Mouse (Mus musculus) frontal cortex, adult (tissue): ENCODE measurements at regions not wholly inside any gene's neighbourhood (a gene's known extent, or its start where the extent isn't known, plus 50 kb on each side); places are given as distances from the start of the nearest gene placed in this dataset.

ENCODE experiments used
- ATAC-seq: cut with Nextera tagmentation; 2 replicates; pipeline ENCODE4 v1.9.2; 2017; ENCODE audit warnings: mild to moderate bottlenecking, moderate library complexity, mixed read lengths; ENCODE audit not compliant: low TSS enrichment

DNA sequence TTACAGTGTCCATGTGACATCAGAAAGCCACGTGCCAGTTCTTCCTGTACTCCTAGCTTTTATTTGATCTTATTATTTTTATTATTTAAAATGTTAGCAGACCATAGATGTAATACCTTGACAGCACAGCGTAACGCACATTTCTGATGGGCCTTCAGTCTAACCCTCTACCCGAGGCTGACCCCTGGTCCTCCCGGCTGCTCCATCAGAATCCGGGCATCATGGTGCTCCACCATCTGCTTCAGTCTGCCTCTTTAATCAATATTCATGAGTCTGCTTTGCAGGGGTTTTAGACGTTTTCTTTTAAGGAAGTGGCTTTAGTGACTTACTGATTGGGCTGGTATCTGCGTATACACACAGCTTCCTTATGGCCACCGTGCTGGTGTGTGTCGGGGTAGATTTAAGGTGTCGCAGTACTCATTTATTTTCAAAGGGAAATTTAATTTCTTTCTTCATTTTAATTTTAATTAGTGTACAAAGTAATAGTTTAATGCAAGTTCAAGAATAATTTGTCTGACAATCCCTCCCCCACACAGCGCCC, 265.2 kb upstream of the Sox2 start:
- no peak for ATAC-seq

GRCm38 (mm10) chr3:34377913-34378312, 272.3 kb upstream of the Sox2 start:
- no peak for ATAC-seq

DNA sequence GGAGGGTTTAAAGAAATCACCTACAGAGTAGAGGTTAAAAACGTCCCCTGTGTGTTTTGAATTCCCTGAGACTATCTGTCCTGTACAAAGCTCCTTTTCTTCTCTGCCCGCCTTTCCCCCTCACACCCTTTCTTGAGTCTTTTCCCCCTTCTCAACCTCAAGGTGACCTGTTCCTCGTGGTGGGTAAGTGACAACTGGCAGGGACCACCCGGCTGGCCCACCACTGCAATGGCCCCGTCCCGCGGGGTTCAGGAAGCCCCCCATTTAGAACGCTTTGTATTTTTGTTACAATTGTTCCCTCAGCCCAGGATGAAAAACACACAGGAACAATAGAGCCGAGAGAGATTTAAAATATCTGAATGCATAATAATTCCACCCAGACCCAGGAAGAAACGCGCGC, 272.9 kb upstream of the Sox2 start:
- ATAC-seq: no peak

DNA sequence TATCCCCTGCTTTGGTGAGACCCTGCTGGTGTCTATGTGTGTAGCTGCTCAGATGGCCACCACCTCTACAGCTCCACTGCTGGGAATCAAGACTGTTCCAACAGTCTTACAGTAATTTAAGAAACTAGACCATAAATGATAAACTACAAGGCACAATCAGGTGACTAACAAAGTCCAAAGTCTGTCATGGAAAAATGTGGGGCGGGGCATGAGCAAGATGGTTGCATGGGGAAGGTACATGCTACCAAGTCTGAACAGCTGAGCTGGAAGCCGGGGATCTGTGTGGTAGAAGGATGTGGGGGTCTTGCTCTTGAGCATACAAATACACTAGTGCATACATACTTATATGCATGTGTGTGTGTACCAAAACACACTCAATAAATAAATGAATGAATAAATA, 278.8 kb upstream of the Sox2 start:
- no peak for ATAC-seq

DNA sequence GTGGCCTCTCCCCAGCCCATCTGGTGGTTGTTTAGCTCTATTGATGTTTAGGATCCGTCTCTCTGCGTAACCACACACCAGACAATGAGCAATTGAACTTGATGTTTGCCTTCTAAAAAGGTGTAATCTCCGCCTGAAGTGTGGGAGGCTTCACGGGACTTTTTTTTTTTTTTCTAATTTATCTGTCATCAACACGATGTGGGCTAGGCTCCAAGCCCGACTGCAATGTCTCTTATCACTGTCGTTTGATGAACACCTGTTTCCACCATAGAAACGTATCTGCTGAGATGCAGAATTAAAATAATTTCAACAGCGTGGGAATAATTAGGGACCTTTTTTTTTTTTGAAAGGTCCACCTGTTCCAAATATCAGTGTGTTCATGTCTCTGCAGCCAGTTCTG, 257.0 kb upstream of the Dnajc19 start:
- ATAC-seq: no peak

DNA sequence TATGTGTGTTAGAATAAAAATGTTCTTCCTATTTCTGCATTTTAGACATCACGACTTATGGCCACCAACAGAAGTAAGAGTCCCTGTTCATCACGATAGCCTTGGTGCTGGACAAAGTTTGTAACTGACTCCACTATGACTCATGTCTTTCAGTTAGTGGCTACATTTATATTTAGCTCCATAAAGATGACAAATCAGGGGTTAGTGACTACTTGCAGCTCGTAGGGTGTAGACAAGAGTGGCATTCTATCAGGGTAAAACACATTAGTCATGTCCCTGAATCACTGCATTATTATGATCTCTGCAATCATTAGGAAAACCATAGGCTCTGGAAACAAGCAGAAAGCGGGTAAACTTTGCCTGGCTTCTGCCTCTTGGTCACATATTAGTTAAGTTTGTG, 252.4 kb upstream of the Dnajc19 start:
- no peak for ATAC-seq

DNA sequence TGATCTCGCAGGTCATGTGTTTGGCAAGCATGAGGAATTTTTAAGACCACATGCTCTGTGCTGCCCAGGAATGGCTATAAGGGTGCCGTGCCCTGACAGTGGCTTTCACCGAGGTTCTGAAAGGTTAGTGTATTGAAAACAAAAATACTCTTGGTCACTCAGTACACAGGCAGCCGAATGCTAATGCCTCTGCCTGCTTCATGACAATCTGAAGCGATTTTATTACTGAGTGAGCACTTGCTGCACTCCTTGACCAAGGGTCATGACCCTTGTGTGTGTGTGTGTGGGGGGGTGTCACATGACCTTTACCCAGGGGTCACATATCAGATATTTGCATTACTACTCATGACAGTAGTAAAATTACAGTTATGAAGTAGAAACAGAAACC, 250.8 kb upstream of the Dnajc19 start:
- no peak for ATAC-seq

GRCm38 (mm10) chr3:34330970-34331888, 250.1 kb upstream of the Dnajc19 start:
- ATAC-seq: no peak

DNA sequence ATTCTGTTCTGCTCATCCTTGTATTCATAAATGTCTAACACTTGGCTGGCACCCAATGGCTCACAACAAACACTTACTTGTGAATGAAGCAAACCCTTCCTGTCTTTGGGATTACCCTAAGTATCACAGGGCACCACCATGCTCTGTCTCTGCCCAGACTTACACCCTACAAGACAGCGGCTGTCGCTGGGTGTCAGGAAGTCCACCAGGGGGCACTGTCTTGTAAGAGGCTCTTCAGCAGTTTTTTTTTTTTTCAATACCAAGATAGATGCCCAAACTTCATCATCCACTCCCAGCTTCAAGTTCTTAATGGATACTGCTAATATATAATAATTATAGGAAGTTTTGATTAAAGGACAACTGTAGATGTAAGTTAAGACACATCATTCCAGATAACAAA, 247.7 kb upstream of the Dnajc19 start:
- peak; percentile 69; the same call in 1 of the 2 replicates for ATAC-seq

GRCm38 (mm10) chr3:34325669-34326068, 244.5 kb upstream of the Dnajc19 start:
- no peak for ATAC-seq

GRCm38 (mm10) chr3:34322527-34323210, 241.5 kb upstream of the Dnajc19 start:
- ATAC-seq: no peak

GRCm38 (mm10) chr3:34314798-34315197, 233.7 kb upstream of the Dnajc19 start:
- no peak for ATAC-seq

GRCm38 (mm10) chr3:34314393-34314792, 233.3 kb upstream of the Dnajc19 start:
- no peak for ATAC-seq

- ATAC-seq: no peak
Measured at GRCm38 (mm10) chr3:34311944-34312343, 230.8 kb upstream of the Dnajc19 start.

DNA sequence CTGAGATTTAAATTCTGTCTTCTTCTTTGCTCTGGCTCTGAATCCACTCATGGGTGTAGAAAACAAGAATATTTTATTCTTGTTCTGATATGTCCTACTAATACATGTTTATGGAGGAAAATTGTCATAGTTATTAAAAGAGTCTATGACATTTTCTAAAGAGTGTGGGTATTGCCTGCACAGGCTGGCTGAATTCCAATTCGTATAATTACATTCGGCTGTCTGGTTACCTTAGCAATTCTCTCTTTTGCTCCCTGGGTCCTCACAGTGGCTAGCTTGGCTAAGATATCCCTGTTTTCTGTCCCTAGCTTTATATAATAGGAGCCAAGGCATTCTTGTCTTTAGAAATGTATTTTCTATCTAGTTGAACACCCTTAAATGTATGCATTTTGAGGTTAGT, 218.5 kb upstream of the Dnajc19 start:
- ATAC-seq: no peak

DNA sequence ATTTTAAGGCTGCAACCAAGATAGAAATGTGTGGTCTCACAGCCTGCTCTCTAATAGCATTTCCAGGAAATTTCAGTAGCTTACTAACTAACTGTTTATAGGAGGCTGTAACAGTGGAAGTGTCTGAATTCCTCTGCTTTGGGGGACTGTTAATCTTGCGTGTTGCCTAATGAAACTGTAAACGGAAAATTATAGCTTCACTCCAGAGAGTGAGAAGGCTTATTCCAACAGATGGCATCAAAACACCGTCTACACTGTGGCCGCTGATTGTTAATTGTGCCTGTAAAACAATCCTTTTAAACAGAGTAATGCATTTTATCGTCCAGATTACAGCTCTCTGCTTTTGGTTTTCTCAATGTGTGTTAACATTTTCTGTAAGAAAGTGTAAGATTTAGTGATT, 206.7 kb upstream of the Dnajc19 start:
- no peak for ATAC-seq

GRCm38 (mm10) chr3:34270154-34270553, 189.0 kb upstream of the Dnajc19 start:
- ATAC-seq: no peak

DNA sequence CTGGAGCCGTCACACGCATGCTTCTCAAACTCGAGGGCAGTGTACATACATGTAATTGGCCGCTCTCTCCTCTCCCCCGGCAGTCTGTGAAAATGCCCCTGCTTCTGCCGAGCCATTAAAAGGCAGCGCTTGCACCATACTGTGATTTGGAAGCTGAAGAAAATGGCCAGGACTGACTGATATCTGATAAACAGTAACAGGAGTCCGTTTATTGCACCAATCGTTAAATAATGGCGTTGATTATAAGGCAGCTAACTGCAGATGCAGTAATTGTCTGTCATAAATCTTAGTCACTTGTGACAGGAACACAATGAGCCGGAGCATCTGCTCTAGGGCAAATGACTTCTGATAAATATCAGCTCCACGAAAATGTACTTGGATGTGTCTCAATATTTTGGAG, 185.3 kb upstream of the Dnajc19 start:
- ATAC-seq: no peak

DNA sequence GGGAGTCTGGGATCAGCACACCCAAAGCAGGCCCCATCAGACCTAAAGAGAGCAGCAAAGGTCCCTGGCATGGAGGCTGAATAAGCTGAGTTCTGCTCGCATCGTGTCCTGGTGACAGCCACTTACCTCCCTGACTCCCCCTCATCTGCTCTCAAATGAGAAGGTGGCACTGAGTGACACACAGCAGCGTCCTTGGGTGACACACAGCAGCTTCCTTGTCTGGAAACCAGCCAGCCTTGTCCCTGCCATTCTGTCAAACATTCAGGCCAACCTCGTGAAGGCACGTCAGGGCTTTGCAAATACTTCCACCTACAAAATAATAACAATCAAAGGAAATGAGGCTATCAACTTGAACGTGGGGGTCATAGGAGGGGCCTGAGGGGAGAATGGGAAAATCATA, 183.7 kb upstream of the Dnajc19 start:
- ATAC-seq: no peak

DNA sequence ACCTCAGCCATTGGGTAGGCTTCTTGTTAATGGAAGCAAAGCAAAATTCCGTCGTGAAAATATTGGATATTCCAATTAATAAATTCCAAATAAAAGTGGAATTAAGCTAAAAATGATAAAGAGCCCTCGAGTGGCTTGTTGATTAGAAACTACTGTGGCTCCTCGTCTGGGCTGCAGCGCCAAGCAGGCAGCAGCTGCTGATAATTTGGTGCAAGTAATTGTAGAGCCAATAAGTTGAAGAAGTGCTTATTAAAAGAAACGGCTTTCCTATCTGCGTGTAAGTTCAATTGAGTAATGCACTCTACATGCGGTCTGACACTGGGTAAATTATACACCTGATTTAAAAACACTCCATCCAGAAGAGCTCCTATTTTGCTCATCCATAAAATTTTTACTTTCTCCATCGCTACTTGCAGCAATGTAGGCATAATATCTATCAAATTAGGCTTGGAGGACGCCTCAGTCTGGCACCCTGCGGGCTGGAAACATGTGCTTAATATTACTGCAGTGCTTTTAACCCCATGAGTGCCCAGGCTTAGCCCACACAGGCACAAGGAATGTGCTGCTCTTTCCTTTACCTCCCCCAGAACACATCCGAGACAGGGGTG, 171.7 kb upstream of the Dnajc19 start:
- ATAC-seq: no peak

- ATAC-seq: no peak
Measured at GRCm38 (mm10) chr3:34242126-34242525, 161.0 kb upstream of the Dnajc19 start.

GRCm38 (mm10) chr3:34239978-34240377, 158.9 kb upstream of the Dnajc19 start:
- peak; percentile 96 for ATAC-seq

- no peak for ATAC-seq
Measured at GRCm38 (mm10) chr3:34234391-34234790, 153.3 kb upstream of the Dnajc19 start.
